Mouse (Mus musculus): ENCODE results near the gene Lonp2. TPM values are rescaled to one million over a fixed set of nuclear protein-coding genes. Genes with fewer than 3 reads are reported as not detected.

Gene Lonp2
- 67.7 and 67.9 TPM in 2 replicates for polyA plus RNA-seq (2015; fragmentation: Nextera tagmentation; extraction: Ambion mirVana)

GRCm38 (mm10) chr8:86623911-86624731, at the start of gene Lonp2:
TSS of gene Lonp2 (plus strand) at chr8:86624043.
- peak; percentile 99 for DNase-seq (ENCODE audit: low spot score)
- Histone ChIP-seq H3K9ac (ENCODE audit: low read depth, low read length) (peak within 1 kb of the TSS; percentile 84), H3K4me2 (ENCODE audit: low read length) (peak within 1 kb of the TSS; percentile 89), H3K4me3 (replicated peaks; ENCODE audit: low read depth, low read length) (peak within 1 kb of the TSS; percentile 85), H3K27ac (peak within 1 kb of the TSS; percentile 85), H3K36me3 (ENCODE audit: insufficient read depth, low read length) (no peaks in the 10 kb centered on the region), H3K9me3 (replicated peaks; ENCODE audit: low read length) (no peaks in the 10 kb centered on the region), H3K4me1 (replicated peaks; ENCODE audit: insufficient read depth, low read length) (peaks cover 4% of the 10 kb centered on the region; the same call in 1 of the 2 replicates), H3K27me3 (ENCODE audit: insufficient read depth, low read length) (no peaks in the 10 kb centered on the region)
- ATAC-seq (replicated peaks; ENCODE audit: low FRiP score, low read depth) = peak; percentile 99
- TF ChIP-seq CTCF (IDR thresholded peaks at IDR 0.05; ENCODE audit: low read depth) = no peak
- WGBS = under 1% methylated on average over 62 of the region's 62 CpGs

DNA sequence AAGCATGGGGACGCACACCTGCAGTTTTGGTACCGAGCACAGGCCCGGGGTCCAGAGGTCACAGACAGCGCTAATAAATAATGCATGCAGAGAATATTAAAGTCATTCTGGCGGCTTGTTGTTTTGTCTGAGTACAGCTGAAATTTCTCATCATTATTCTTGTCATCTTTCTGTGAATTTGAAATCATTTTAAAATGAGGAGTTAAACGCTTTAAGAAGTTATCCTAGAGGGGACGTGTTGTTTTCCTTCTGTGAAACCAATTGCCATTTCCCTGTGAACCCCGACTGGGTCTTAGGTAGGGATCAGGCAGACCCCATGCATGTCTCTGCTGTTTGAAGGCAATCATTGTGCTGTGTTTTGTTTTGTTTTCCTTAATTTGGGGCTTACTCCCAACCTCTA, 46.3 kb upstream of the Lonp2 start:
- Histone ChIP-seq H3K27ac (no peak overlapping the region), H3K9me3 (replicated peaks; ENCODE audit: low read length) (no peaks in the 10 kb centered on the region), H3K9ac (ENCODE audit: low read depth, low read length) (no peak overlapping the region), H3K4me1 (replicated peaks; ENCODE audit: insufficient read depth, low read length) (peaks cover 4% of the 10 kb centered on the region; the same call in 1 of the 2 replicates), H3K36me3 (ENCODE audit: insufficient read depth, low read length) (no peaks in the 10 kb centered on the region), H3K4me2 (ENCODE audit: low read length) (no peak overlapping the region), H3K4me3 (replicated peaks; ENCODE audit: low read depth, low read length) (no peak overlapping the region), H3K27me3 (ENCODE audit: insufficient read depth, low read length) (no peaks in the 10 kb centered on the region)
- WGBS = 76% methylated on average over 8 of the region's 8 CpGs
- no peak for TF ChIP-seq CTCF (IDR thresholded peaks at IDR 0.05; ENCODE audit: low read depth)
- ATAC-seq (replicated peaks; ENCODE audit: low FRiP score, low read depth) = no peak
- DNase-seq (ENCODE audit: low spot score) = no peak

- H3K27me3 ChIP-seq (ENCODE audit: insufficient read depth, low read length) = no peaks in the 10 kb centered on the region
- H3K4me2 ChIP-seq (ENCODE audit: low read length) = no peak overlapping the region
- H3K9me3 ChIP-seq (replicated peaks; ENCODE audit: low read length) = no peaks in the 10 kb centered on the region
- no peak for TF ChIP-seq CTCF (IDR thresholded peaks at IDR 0.05; ENCODE audit: low read depth)
- ATAC-seq (replicated peaks; ENCODE audit: low FRiP score, low read depth) = no peak
- WGBS = 35% methylated on average over 9 of the region's 9 CpGs
- H3K36me3 ChIP-seq (ENCODE audit: insufficient read depth, low read length) = no peaks in the 10 kb centered on the region
- peaks cover 4% of the 10 kb centered on the region; the same call in 1 of the 2 replicates for H3K4me1 ChIP-seq (replicated peaks; ENCODE audit: insufficient read depth, low read length)
- peak; percentile 50 for DNase-seq (ENCODE audit: low spot score)
- H3K27ac ChIP-seq = no peak overlapping the region
- H3K4me3 ChIP-seq (replicated peaks; ENCODE audit: low read depth, low read length) = no peak overlapping the region
- no peak overlapping the region for H3K9ac ChIP-seq (ENCODE audit: low read depth, low read length)
Measured at GRCm38 (mm10) chr8:86578076-86578475, 45.8 kb upstream of the Lonp2 start.

GRCm38 (mm10) chr8:86578693-86579092, 45.1 kb upstream of the Lonp2 start:
- TF ChIP-seq CTCF (IDR thresholded peaks at IDR 0.05; ENCODE audit: low read depth) = no peak
- ATAC-seq (replicated peaks; ENCODE audit: low FRiP score, low read depth) (no peak), DNase-seq (ENCODE audit: low spot score) (no peak)
- Histone ChIP-seq H3K4me3 (replicated peaks; ENCODE audit: low read depth, low read length) (no peak overlapping the region), H3K9ac (ENCODE audit: low read depth, low read length) (no peak overlapping the region), H3K4me1 (replicated peaks; ENCODE audit: insufficient read depth, low read length) (peaks cover 4% of the 10 kb centered on the region; the same call in 1 of the 2 replicates), H3K27me3 (ENCODE audit: insufficient read depth, low read length) (no peaks in the 10 kb centered on the region), H3K27ac (no peak overlapping the region), H3K4me2 (ENCODE audit: low read length) (no peak overlapping the region), H3K9me3 (replicated peaks; ENCODE audit: low read length) (no peaks in the 10 kb centered on the region), H3K36me3 (ENCODE audit: insufficient read depth, low read length) (no peaks in the 10 kb centered on the region)
- WGBS = 44% methylated on average over 8 of the region's 8 CpGs

GRCm38 (mm10) chr8:86580458-86580857, 43.4 kb upstream of the Lonp2 start, which contains the start of gene Abcc12:
TSS of gene Abcc12 (minus strand) at chr8:86580686.
- Histone ChIP-seq H3K4me2 (ENCODE audit: low read length) (no peak within 1 kb of the TSS), H3K9me3 (replicated peaks; ENCODE audit: low read length) (no peaks in the 10 kb centered on the region), H3K4me1 (replicated peaks; ENCODE audit: insufficient read depth, low read length) (peaks cover 4% of the 10 kb centered on the region; the same call in 1 of the 2 replicates), H3K36me3 (ENCODE audit: insufficient read depth, low read length) (no peaks in the 10 kb centered on the region), H3K4me3 (replicated peaks; ENCODE audit: low read depth, low read length) (no peak within 1 kb of the TSS), H3K27ac (no peak within 1 kb of the TSS), H3K9ac (ENCODE audit: low read depth, low read length) (no peak within 1 kb of the TSS), H3K27me3 (ENCODE audit: insufficient read depth, low read length) (no peaks in the 10 kb centered on the region)
- TF ChIP-seq CTCF (IDR thresholded peaks at IDR 0.05; ENCODE audit: low read depth) = no peak
- DNase-seq (ENCODE audit: low spot score) = no peak
- no peak for ATAC-seq (replicated peaks; ENCODE audit: low FRiP score, low read depth)

DNA sequence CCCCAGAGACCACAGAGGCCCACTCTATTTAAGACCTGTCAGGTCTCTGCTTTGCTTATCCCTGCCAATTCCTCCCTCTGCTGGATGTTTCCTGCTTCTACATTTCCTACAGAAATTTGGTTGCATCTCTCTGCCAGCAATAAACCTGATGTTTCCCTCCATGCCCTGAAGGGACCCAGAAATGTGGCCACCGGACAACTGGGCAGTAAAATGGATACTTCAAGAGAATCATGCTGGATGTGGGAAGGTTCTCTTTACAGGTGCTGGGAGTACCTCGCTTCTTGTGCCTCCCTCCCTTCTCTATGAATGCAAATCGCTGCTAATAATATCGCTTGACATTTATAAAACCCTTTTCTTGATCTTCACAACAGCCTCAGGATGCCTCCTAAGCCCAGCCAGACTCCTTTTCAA, 41.9 kb upstream of the Lonp2 start:
- WGBS = 74% methylated on average over 4 of the region's 4 CpGs
- no peak for ATAC-seq (replicated peaks; ENCODE audit: low FRiP score, low read depth)
- no peak overlapping the region for H3K4me3 ChIP-seq (replicated peaks; ENCODE audit: low read depth, low read length)
- no peak overlapping the region for H3K9ac ChIP-seq (ENCODE audit: low read depth, low read length)
- H3K4me1 ChIP-seq (replicated peaks; ENCODE audit: insufficient read depth, low read length) = peaks cover 4% of the 10 kb centered on the region; the same call in 1 of the 2 replicates
- H3K27ac ChIP-seq = no peak overlapping the region
- no peak overlapping the region for H3K4me2 ChIP-seq (ENCODE audit: low read length)
- peak; percentile 62 for TF ChIP-seq CTCF (IDR thresholded peaks at IDR 0.05; ENCODE audit: low read depth)
- H3K9me3 ChIP-seq (replicated peaks; ENCODE audit: low read length) = no peaks in the 10 kb centered on the region
- H3K36me3 ChIP-seq (ENCODE audit: insufficient read depth, low read length) = no peaks in the 10 kb centered on the region
- peak; percentile 77 for DNase-seq (ENCODE audit: low spot score)
- no peaks in the 10 kb centered on the region for H3K27me3 ChIP-seq (ENCODE audit: insufficient read depth, low read length)
